Mouse (Mus musculus): ENCODE results near the gene 1700008O03Rik. TPM values are rescaled to one million over a fixed set of nuclear protein-coding genes. Genes with fewer than 3 reads are reported as not detected.

1700008O03Rik gene
- polyA plus RNA-seq, 1 experiment from 2014 or later, result 1.4 TPM

GRCm38 (mm10) chr7:44374756-44375155, 10.9 kb downstream of the 1700008O03Rik start:
- peak; percentile 36 for ATAC-seq (replicated peaks; ENCODE audit: insufficient number of reproducible peaks, low FRiP score, low TSS enrichment, low read depth)
- DNase-seq (ENCODE audit: low spot score), result peak; percentile 52
- peak overlapping the region; percentile 56 for H3K4me3 ChIP-seq (ENCODE audit: low read depth, low read length)
- no peaks in the 10 kb centered on the region for H3K27me3 ChIP-seq (ENCODE audit: control insufficient read depth, insufficient read depth, low read length)
- no peaks in the 10 kb centered on the region for H3K9me3 ChIP-seq (replicated peaks; ENCODE audit: control insufficient read depth, low read length)
- 0 out of 2 replicates have a peak overlapping the region, but pooled peaks have one; percentile 13 for H3K27ac ChIP-seq (replicated peaks; ENCODE audit: low read depth, low read length)
- whole genome bisulfite sequencing, result under 1% methylated on average over 5 of the region's 5 CpGs
- no peaks in the 10 kb centered on the region for H3K4me1 ChIP-seq (ENCODE audit: control insufficient read depth, insufficient read depth, low read length)
- H3K36me3 ChIP-seq (replicated peaks; ENCODE audit: control insufficient read depth, insufficient read depth, low read depth, low read length), result no peaks in the 10 kb centered on the region
- peak overlapping the region; percentile 84 for H3K4me2 ChIP-seq (ENCODE audit: low read depth, low read length)
- peak overlapping the region; percentile 65 for H3K9ac ChIP-seq (replicated peaks; ENCODE audit: low read length)

- peak; percentile 84 for ATAC-seq (replicated peaks; ENCODE audit: insufficient number of reproducible peaks, low FRiP score, low TSS enrichment, low read depth)
- Histone ChIP-seq H3K9me3 (replicated peaks; ENCODE audit: control insufficient read depth, low read length) (no peaks in the 10 kb centered on the region), H3K27ac (replicated peaks; ENCODE audit: low read depth, low read length) (0 out of 2 replicates have a peak overlapping the region, but pooled peaks have one; percentile 13), H3K27me3 (ENCODE audit: control insufficient read depth, insufficient read depth, low read length) (no peaks in the 10 kb centered on the region), H3K4me3 (ENCODE audit: low read depth, low read length) (peak overlapping the region; percentile 56), H3K9ac (replicated peaks; ENCODE audit: low read length) (peak overlapping the region; percentile 65), H3K4me1 (ENCODE audit: control insufficient read depth, insufficient read depth, low read length) (no peaks in the 10 kb centered on the region), H3K4me2 (ENCODE audit: low read depth, low read length) (peak overlapping the region; percentile 84), H3K36me3 (replicated peaks; ENCODE audit: control insufficient read depth, insufficient read depth, low read depth, low read length) (no peaks in the 10 kb centered on the region)
- under 1% methylated on average over 19 of the region's 19 CpGs for WGBS
- DNase-seq (ENCODE audit: low spot score), result peak; percentile 94
Measured at GRCm38 (mm10) chr7:44373889-44374652, 11.5 kb downstream of the 1700008O03Rik start.

GRCm38 (mm10) chr7:44373460-44373859, 12.2 kb downstream of the 1700008O03Rik start:
- 10% methylated on average over 7 of the region's 7 CpGs for WGBS
- Histone ChIP-seq H3K27ac (replicated peaks; ENCODE audit: low read depth, low read length) (no peak overlapping the region), H3K4me1 (ENCODE audit: control insufficient read depth, insufficient read depth, low read length) (no peaks in the 10 kb centered on the region), H3K36me3 (replicated peaks; ENCODE audit: control insufficient read depth, insufficient read depth, low read depth, low read length) (no peaks in the 10 kb centered on the region), H3K9ac (replicated peaks; ENCODE audit: low read length) (peak overlapping the region; percentile 26; the same call in 1 of the 2 replicates), H3K4me2 (ENCODE audit: low read depth, low read length) (peak overlapping the region; percentile 84), H3K27me3 (ENCODE audit: control insufficient read depth, insufficient read depth, low read length) (no peaks in the 10 kb centered on the region), H3K4me3 (ENCODE audit: low read depth, low read length) (peak overlapping the region; percentile 29), H3K9me3 (replicated peaks; ENCODE audit: control insufficient read depth, low read length) (no peaks in the 10 kb centered on the region)
- ATAC-seq (replicated peaks; ENCODE audit: insufficient number of reproducible peaks, low FRiP score, low TSS enrichment, low read depth) (no peak; the same call in 1 of the 2 replicates), DNase-seq (ENCODE audit: low spot score) (no peak)

- no peak overlapping the region for H3K9ac ChIP-seq (replicated peaks; ENCODE audit: low read length)
Measured at GRCm38 (mm10) chr7:44372678-44373077, 12.9 kb downstream of the 1700008O03Rik start.

GRCm38 (mm10) chr7:44360792-44361301, 24.8 kb downstream of the 1700008O03Rik start:
- Histone ChIP-seq H3K27ac (replicated peaks; ENCODE audit: low read depth, low read length) (no peak overlapping the region), H3K4me1 (ENCODE audit: control insufficient read depth, insufficient read depth, low read length) (peaks cover 6% of the 10 kb centered on the region; the same call in 1 of the 2 replicates), H3K4me2 (ENCODE audit: low read depth, low read length) (peak overlapping the region; percentile 76), H3K36me3 (replicated peaks; ENCODE audit: control insufficient read depth, insufficient read depth, low read depth, low read length) (no peaks in the 10 kb centered on the region), H3K4me3 (ENCODE audit: low read depth, low read length) (peak overlapping the region; percentile 39; the same call in 1 of the 2 replicates), H3K9me3 (replicated peaks; ENCODE audit: control insufficient read depth, low read length) (no peaks in the 10 kb centered on the region), H3K27me3 (ENCODE audit: control insufficient read depth, insufficient read depth, low read length) (peaks cover 43% of the 10 kb centered on the region), H3K9ac (replicated peaks; ENCODE audit: low read length) (peak overlapping the region; percentile 32; the same call in 1 of the 2 replicates)
- ATAC-seq (replicated peaks; ENCODE audit: insufficient number of reproducible peaks, low FRiP score, low TSS enrichment, low read depth), result peak; percentile 1; the same call in 1 of the 2 replicates
- 10% methylated on average over 21 of the region's 21 CpGs for WGBS
- no peak for DNase-seq (ENCODE audit: low spot score)

More at GRCm38 (mm10) chr7:44372678-44373077, 12.9 kb downstream of the 1700008O03Rik start:
- ATAC-seq (replicated peaks; ENCODE audit: insufficient number of reproducible peaks, low FRiP score, low TSS enrichment, low read depth), result no peak
- H3K9me3 ChIP-seq (replicated peaks; ENCODE audit: control insufficient read depth, low read length), result no peaks in the 10 kb centered on the region
- no peak overlapping the region for H3K4me3 ChIP-seq (ENCODE audit: low read depth, low read length)
- no peak for DNase-seq (ENCODE audit: low spot score)
- H3K27ac ChIP-seq (replicated peaks; ENCODE audit: low read depth, low read length), result no peak overlapping the region
- 91% methylated on average over 8 of the region's 8 CpGs for WGBS
- H3K4me1 ChIP-seq (ENCODE audit: control insufficient read depth, insufficient read depth, low read length), result no peaks in the 10 kb centered on the region
- H3K4me2 ChIP-seq (ENCODE audit: low read depth, low read length), result no peak overlapping the region
- H3K27me3 ChIP-seq (ENCODE audit: control insufficient read depth, insufficient read depth, low read length), result no peaks in the 10 kb centered on the region
- H3K36me3 ChIP-seq (replicated peaks; ENCODE audit: control insufficient read depth, insufficient read depth, low read depth, low read length), result no peaks in the 10 kb centered on the region

- no peak overlapping the region for H3K27ac ChIP-seq (replicated peaks; ENCODE audit: low read depth, low read length)
- H3K9me3 ChIP-seq (replicated peaks; ENCODE audit: control insufficient read depth, low read length), result no peaks in the 10 kb centered on the region
- H3K36me3 ChIP-seq (replicated peaks; ENCODE audit: control insufficient read depth, insufficient read depth, low read depth, low read length), result no peaks in the 10 kb centered on the region
- H3K4me3 ChIP-seq (ENCODE audit: low read depth, low read length), result peak overlapping the region; percentile 39
- H3K27me3 ChIP-seq (ENCODE audit: control insufficient read depth, insufficient read depth, low read length), result peaks cover 50% of the 10 kb centered on the region
- H3K9ac ChIP-seq (replicated peaks; ENCODE audit: low read length), result peak overlapping the region; percentile 32
- WGBS, result under 1% methylated on average over 54 of the region's 54 CpGs
- peaks cover 6% of the 10 kb centered on the region; the same call in 1 of the 2 replicates for H3K4me1 ChIP-seq (ENCODE audit: control insufficient read depth, insufficient read depth, low read length)
- peak; percentile 69 for ATAC-seq (replicated peaks; ENCODE audit: insufficient number of reproducible peaks, low FRiP score, low TSS enrichment, low read depth)
- peak overlapping the region; percentile 76 for H3K4me2 ChIP-seq (ENCODE audit: low read depth, low read length)
- peak; percentile 94 for DNase-seq (ENCODE audit: low spot score)
Measured at GRCm38 (mm10) chr7:44359908-44360672, 25.5 kb downstream of the 1700008O03Rik start.

GRCm38 (mm10) chr7:44358886-44359654, 26.6 kb downstream of the 1700008O03Rik start:
- Histone ChIP-seq H3K27ac (replicated peaks; ENCODE audit: low read depth, low read length) (no peak overlapping the region), H3K4me3 (ENCODE audit: low read depth, low read length) (peak overlapping the region; percentile 39), H3K4me1 (ENCODE audit: control insufficient read depth, insufficient read depth, low read length) (peaks cover 6% of the 10 kb centered on the region; the same call in 1 of the 2 replicates), H3K9ac (replicated peaks; ENCODE audit: low read length) (peak overlapping the region; percentile 46), H3K36me3 (replicated peaks; ENCODE audit: control insufficient read depth, insufficient read depth, low read depth, low read length) (no peaks in the 10 kb centered on the region), H3K4me2 (ENCODE audit: low read depth, low read length) (peak overlapping the region; percentile 76), H3K27me3 (ENCODE audit: control insufficient read depth, insufficient read depth, low read length) (peaks cover 60% of the 10 kb centered on the region), H3K9me3 (replicated peaks; ENCODE audit: control insufficient read depth, low read length) (no peaks in the 10 kb centered on the region)
- no peak for DNase-seq (ENCODE audit: low spot score)
- 0 out of 2 replicates have a peak, but pooled peaks have one; percentile 12 for ATAC-seq (replicated peaks; ENCODE audit: insufficient number of reproducible peaks, low FRiP score, low TSS enrichment, low read depth)
- WGBS, result 4% methylated on average over 14 of the region's 26 CpGs
